Mouse (Mus musculus): ENCODE measurements at regions not wholly inside any gene's neighbourhood (a gene's known extent, or its start where the extent isn't known, plus 50 kb on each side); places are given as distances from the start of the nearest gene placed in this dataset.

- Histone ChIP-seq H3K4me1 (peaks cover 17% of the 10 kb centered on the region), H3K27me3 (no peaks in the 10 kb centered on the region), H3K9ac (no peak overlapping the region), H3K4me2 (replicated peaks) (no peak overlapping the region), H3K27ac (no peak overlapping the region), H3K4me3 (no peak overlapping the region), H3K36me3 (no peaks in the 10 kb centered on the region), H3K9me3 (no peaks in the 10 kb centered on the region)
- ATAC-seq (ENCODE audit: insufficient number of reproducible peaks, insufficient read depth, low FRiP score, low TSS enrichment): no peak
- WGBS: 79% methylated on average over 5 of the region's 5 CpGs
Measured at GRCm38 (mm10) chr10:116726031-116726430, 144.7 kb upstream of the Cnot2 start.

GRCm38 (mm10) chr10:116721986-116722385, 140.7 kb upstream of the Cnot2 start:
- H3K4me1 ChIP-seq: peaks cover 3% of the 10 kb centered on the region; the same call in 1 of the 2 replicates
- H3K27ac ChIP-seq: no peak overlapping the region
- H3K27me3 ChIP-seq: no peaks in the 10 kb centered on the region
- ATAC-seq (ENCODE audit: insufficient number of reproducible peaks, insufficient read depth, low FRiP score, low TSS enrichment): no peak
- H3K4me2 ChIP-seq (replicated peaks): no peak overlapping the region
- no peaks in the 10 kb centered on the region for H3K36me3 ChIP-seq
- no peak overlapping the region for H3K9ac ChIP-seq
- H3K9me3 ChIP-seq: no peaks in the 10 kb centered on the region
- no peak overlapping the region for H3K4me3 ChIP-seq
- WGBS: 89% methylated on average over 9 of the region's 9 CpGs

- Histone ChIP-seq H3K4me2 (replicated peaks) (no peak overlapping the region), H3K36me3 (no peaks in the 10 kb centered on the region), H3K4me1 (peaks cover 3% of the 10 kb centered on the region; the same call in 1 of the 2 replicates), H3K27me3 (no peaks in the 10 kb centered on the region), H3K27ac (no peak overlapping the region), H3K9me3 (no peaks in the 10 kb centered on the region), H3K9ac (no peak overlapping the region), H3K4me3 (no peak overlapping the region)
- no peak for ATAC-seq (ENCODE audit: insufficient number of reproducible peaks, insufficient read depth, low FRiP score, low TSS enrichment)
- WGBS: 86% methylated on average over 5 of the region's 5 CpGs
Measured at GRCm38 (mm10) chr10:116719616-116720015, 138.3 kb upstream of the Cnot2 start.

GRCm38 (mm10) chr10:116717961-116718360, 136.7 kb upstream of the Cnot2 start:
- no peak for ATAC-seq (ENCODE audit: insufficient number of reproducible peaks, insufficient read depth, low FRiP score, low TSS enrichment)
- Histone ChIP-seq H3K4me3 (no peak overlapping the region), H3K27ac (no peak overlapping the region), H3K9me3 (no peaks in the 10 kb centered on the region), H3K27me3 (no peaks in the 10 kb centered on the region), H3K9ac (no peak overlapping the region), H3K36me3 (no peaks in the 10 kb centered on the region), H3K4me2 (replicated peaks) (no peak overlapping the region), H3K4me1 (no peaks in the 10 kb centered on the region)
- 87% methylated on average over 10 of the region's 10 CpGs for WGBS

GRCm38 (mm10) chr10:116717017-116717643, 135.8 kb upstream of the Cnot2 start:
- Histone ChIP-seq H3K27me3 (no peaks in the 10 kb centered on the region), H3K4me3 (no peak overlapping the region), H3K4me2 (replicated peaks) (no peak overlapping the region), H3K36me3 (no peaks in the 10 kb centered on the region), H3K4me1 (no peaks in the 10 kb centered on the region), H3K27ac (no peak overlapping the region), H3K9me3 (no peaks in the 10 kb centered on the region), H3K9ac (no peak overlapping the region)
- 91% methylated on average over 4 of the region's 4 CpGs for WGBS
- no peak for ATAC-seq (ENCODE audit: insufficient number of reproducible peaks, insufficient read depth, low FRiP score, low TSS enrichment)

- WGBS: 66% methylated on average over 11 of the region's 11 CpGs
- Histone ChIP-seq H3K4me1 (no peaks in the 10 kb centered on the region), H3K27me3 (no peaks in the 10 kb centered on the region), H3K4me3 (no peak overlapping the region), H3K4me2 (replicated peaks) (no peak overlapping the region), H3K9ac (no peak overlapping the region), H3K9me3 (no peaks in the 10 kb centered on the region; the same call in 1 of the 2 replicates), H3K27ac (no peak overlapping the region), H3K36me3 (no peaks in the 10 kb centered on the region)
- no peak for ATAC-seq (ENCODE audit: insufficient number of reproducible peaks, insufficient read depth, low FRiP score, low TSS enrichment)
Measured at GRCm38 (mm10) chr10:116713456-116713855, 132.1 kb upstream of the Cnot2 start.

GRCm38 (mm10) chr10:116707025-116707424, 125.7 kb upstream of the Cnot2 start:
- Histone ChIP-seq H3K36me3 (no peaks in the 10 kb centered on the region), H3K4me2 (replicated peaks) (no peak overlapping the region), H3K9ac (no peak overlapping the region), H3K4me3 (no peak overlapping the region), H3K4me1 (0 out of 2 replicates have a peak, but pooled peaks cover 3% of the 10 kb centered on the region), H3K27ac (no peak overlapping the region), H3K9me3 (no peaks in the 10 kb centered on the region; the same call in 1 of the 2 replicates), H3K27me3 (no peaks in the 10 kb centered on the region)
- no peak for ATAC-seq (ENCODE audit: insufficient number of reproducible peaks, insufficient read depth, low FRiP score, low TSS enrichment)
- 83% methylated on average over 6 of the region's 6 CpGs for WGBS

- 88% methylated on average over 5 of the region's 5 CpGs for WGBS
- no peak overlapping the region for H3K9ac ChIP-seq
- H3K27me3 ChIP-seq: no peaks in the 10 kb centered on the region
- no peaks in the 10 kb centered on the region for H3K9me3 ChIP-seq
- H3K4me1 ChIP-seq: 0 out of 2 replicates have a peak, but pooled peaks cover 3% of the 10 kb centered on the region
- H3K4me2 ChIP-seq (replicated peaks): no peak overlapping the region
- no peak overlapping the region for H3K27ac ChIP-seq
- no peak for ATAC-seq (ENCODE audit: insufficient number of reproducible peaks, insufficient read depth, low FRiP score, low TSS enrichment)
- no peaks in the 10 kb centered on the region for H3K36me3 ChIP-seq
- H3K4me3 ChIP-seq: no peak overlapping the region
Measured at GRCm38 (mm10) chr10:116701281-116701680, 120.0 kb upstream of the Cnot2 start.

- Histone ChIP-seq H3K27ac (no peak overlapping the region), H3K9ac (no peak overlapping the region), H3K4me2 (replicated peaks) (no peak overlapping the region), H3K27me3 (no peaks in the 10 kb centered on the region), H3K36me3 (no peaks in the 10 kb centered on the region), H3K4me3 (no peak overlapping the region), H3K4me1 (no peaks in the 10 kb centered on the region), H3K9me3 (no peaks in the 10 kb centered on the region)
- WGBS: 66% methylated on average over 8 of the region's 8 CpGs
- ATAC-seq (ENCODE audit: insufficient number of reproducible peaks, insufficient read depth, low FRiP score, low TSS enrichment): no peak
Measured at GRCm38 (mm10) chr10:116699711-116700110, 118.4 kb upstream of the Cnot2 start.

GRCm38 (mm10) chr10:116697628-116698316, 116.5 kb upstream of the Cnot2 start:
- no peaks in the 10 kb centered on the region for H3K9me3 ChIP-seq
- H3K4me2 ChIP-seq (replicated peaks): no peak overlapping the region
- H3K4me1 ChIP-seq: no peaks in the 10 kb centered on the region
- no peak overlapping the region for H3K27ac ChIP-seq
- no peak for ATAC-seq (ENCODE audit: insufficient number of reproducible peaks, insufficient read depth, low FRiP score, low TSS enrichment)
- no peak overlapping the region for H3K9ac ChIP-seq
- no peaks in the 10 kb centered on the region for H3K36me3 ChIP-seq
- no peaks in the 10 kb centered on the region for H3K27me3 ChIP-seq
- H3K4me3 ChIP-seq: no peak overlapping the region
- WGBS: 72% methylated on average over 14 of the region's 14 CpGs

- H3K9me3 ChIP-seq: no peaks in the 10 kb centered on the region
- ATAC-seq (ENCODE audit: insufficient number of reproducible peaks, insufficient read depth, low FRiP score, low TSS enrichment): no peak
- 82% methylated on average over 3 of the region's 3 CpGs for WGBS
Measured at GRCm38 (mm10) chr10:116693816-116694215, 112.5 kb upstream of the Cnot2 start.

GRCm38 (mm10) chr10:116686741-116687140, 105.4 kb upstream of the Cnot2 start:
- no peak overlapping the region for H3K9ac ChIP-seq
- no peak overlapping the region for H3K4me2 ChIP-seq (replicated peaks)
- no peaks in the 10 kb centered on the region for H3K9me3 ChIP-seq
- no peaks in the 10 kb centered on the region for H3K36me3 ChIP-seq
- no peaks in the 10 kb centered on the region for H3K4me1 ChIP-seq
- no peak overlapping the region for H3K27ac ChIP-seq
- no peaks in the 10 kb centered on the region for H3K27me3 ChIP-seq
- no peak overlapping the region for H3K4me3 ChIP-seq
- 94% methylated on average over 11 of the region's 11 CpGs for WGBS
- no peak for ATAC-seq (ENCODE audit: insufficient number of reproducible peaks, insufficient read depth, low FRiP score, low TSS enrichment)

More at GRCm38 (mm10) chr10:116693816-116694215, 112.5 kb upstream of the Cnot2 start:
- Histone ChIP-seq H3K9ac (no peak overlapping the region), H3K4me1 (no peaks in the 10 kb centered on the region), H3K36me3 (no peaks in the 10 kb centered on the region), H3K27me3 (no peaks in the 10 kb centered on the region), H3K4me3 (no peak overlapping the region), H3K27ac (no peak overlapping the region), H3K4me2 (replicated peaks) (no peak overlapping the region)
